Mouse (Mus musculus) lung, adult 2 months (tissue): ENCODE results near the gene Fbln5.

Source experiments
- CTCF ChIP-seq: fragments of 200-500 bp; IDR thresholded peaks from 2 replicates; pipeline ENCODE4 v1.5.1; 2011; ENCODE audit warnings: mild to moderate bottlenecking, low read length, control low read depth; ENCODE audit not compliant: insufficient read depth
- POLR2A ChIP-seq: fragments of 200-500 bp; IDR thresholded peaks from 2 replicates; pipeline ENCODE4 v1.6.1; 2011; ENCODE audit warnings: low read depth, mild to moderate bottlenecking, control low read depth, low read length, borderline replicate concordance; ENCODE audit errors: extremely low read depth

- no peak for TF ChIP-seq CTCF
- TF ChIP-seq POLR2A, result peak; percentile 74; the same call in 1 of the 2 replicates
Measured at GRCm38 (mm10) chr12:101718054-101718754, 100.7 kb downstream of the Fbln5 start, which contains the start of gene Tc2n.
